Mouse (Mus musculus): Measurements from ENCODE around the gene Rapgef6. TPM values are rescaled to one million over a fixed set of nuclear protein-coding genes. Genes with fewer than 3 reads are reported as not detected.

The Rapgef6 gene
- total RNA-seq, 2 experiments from 2014 or later: 8.1 to 8.6 TPM

GRCm38 (mm10) chr11:54727327-54727901 lies 204.8 kb downstream of the Rapgef6 start:
- intact Hi-C loops (cut with DNase I; ENCODE audit: low total_unique reads): no loop called here
- DNase-seq: no peak

GRCm38 (mm10) chr11:54728371-54728770 lies 205.7 kb downstream of the Rapgef6 start:
- DNase-seq: no peak
- intact Hi-C loops (cut with DNase I; ENCODE audit: low total_unique reads): no loop called here

- no peak for DNase-seq
- intact Hi-C loops (cut with DNase I; ENCODE audit: low total_unique reads): no loop called here
Measured at GRCm38 (mm10) chr11:54729311-54729710, 206.7 kb downstream of the Rapgef6 start.

GRCm38 (mm10) chr11:54730931-54731330 lies 208.3 kb downstream of the Rapgef6 start:
- DNase-seq: no peak
- intact Hi-C loops (cut with DNase I; ENCODE audit: low total_unique reads): no loop called here

- DNase-seq: no peak
- intact Hi-C loops (cut with DNase I; ENCODE audit: low total_unique reads): no loop called here
Measured at GRCm38 (mm10) chr11:54731367-54731766, 208.7 kb downstream of the Rapgef6 start.

- DNase-seq: no peak
- intact Hi-C loops (cut with DNase I; ENCODE audit: low total_unique reads): no loop called here
Measured at GRCm38 (mm10) chr11:54733546-54733945, 210.9 kb downstream of the Rapgef6 start.

- intact Hi-C loops (cut with DNase I; ENCODE audit: low total_unique reads): no loop called here
- DNase-seq: no peak
Measured at GRCm38 (mm10) chr11:54735114-54735513, 212.5 kb downstream of the Rapgef6 start.

- intact Hi-C loops (cut with DNase I; ENCODE audit: low total_unique reads): no loop called here
- no peak for DNase-seq
Measured at GRCm38 (mm10) chr11:54736903-54737302, 214.3 kb downstream of the Rapgef6 start.

GRCm38 (mm10) chr11:54739012-54739750 lies 216.5 kb downstream of the Rapgef6 start:
- no peak for DNase-seq
- intact Hi-C loops (cut with DNase I; ENCODE audit: low total_unique reads): no loop called here

- no peak for DNase-seq
- intact Hi-C loops (cut with DNase I; ENCODE audit: low total_unique reads): no loop called here
Measured at GRCm38 (mm10) chr11:54741330-54741729, 218.7 kb downstream of the Rapgef6 start.

- no peak for DNase-seq
- intact Hi-C loops (cut with DNase I; ENCODE audit: low total_unique reads): no loop called here
Measured at GRCm38 (mm10) chr11:54744231-54744630, 221.6 kb downstream of the Rapgef6 start.

Small RNA genes lying within 50 kb of the gene (microRNA-seq; reads per million reads assigned to microRNA genes)
- 0 reads per million in 2 experiments for gene Gm26116

Other genes starting within 250 kb of the Rapgef6 start
- 10 to 100 TPM; 17.5 to 22.5 TPM for gene Acsl6, start 219.0 kb upstream of the Rapgef6 start, total RNA-seq (2021)
- not detected for gene Meikin, start 152.2 kb upstream of the Rapgef6 start, total RNA-seq (2021)
- 10 to 100 TPM; 17.6 to 20.0 TPM for gene Fnip1, start 84.6 kb upstream of the Rapgef6 start, total RNA-seq (2021)